Mouse (Mus musculus): ENCODE measurements at regions not wholly inside any gene's neighbourhood (a gene's known extent, or its start where the extent isn't known, plus 50 kb on each side); places are given as distances from the start of the nearest gene placed in this dataset.

- TF ChIP-seq EP300 (IDR thresholded peaks at IDR 0.05; ENCODE audit: low read depth) (no peak), CTCF (IDR thresholded peaks at IDR 0.05; ENCODE audit: low read depth) (no peak)
These were observed 62.6 kb upstream of the P3h2 start for GRCm38 (mm10) chr16:26168216-26168615.

Measured in liver, embryonic 14.5 days (tissue).